Mouse (Mus musculus) kidney, embryonic 15.5 days (tissue): ENCODE data around the gene Iqgap2. TPM values are rescaled to one million over a fixed set of nuclear protein-coding genes. Genes with fewer than 3 reads are reported as not detected.

Experiments
- ATAC-seq: fragments of 200-750 bp; cut with Nextera tagmentation; replicated peaks from 2 replicates; pipeline ENCODE4 v1.8.0; 2017; ENCODE audit warnings: moderate TSS enrichment; ENCODE audit not compliant: low FRiP score
- H3K27ac ChIP-seq: fragments of 300-500 bp; sonication (generic); 2 replicates; pipeline ENCODE4 v1.5.1; 2015; ENCODE audit warnings: mild to moderate bottlenecking, inconsistent platforms
- H3K27me3 ChIP-seq: fragments of 300-500 bp; sonication (generic); 2 replicates; pipeline ENCODE4 v1.6.1; 2015; ENCODE audit warnings: inconsistent platforms
- H3K36me3 ChIP-seq: fragments of 300-500 bp; sonication (generic); 2 replicates; pipeline ENCODE4 v1.6.1; 2015; ENCODE audit warnings: inconsistent platforms
- H3K4me1 ChIP-seq: fragments of 300-500 bp; sonication (generic); 2 replicates; pipeline ENCODE4 v1.6.1; 2015; ENCODE audit warnings: inconsistent platforms
- H3K4me2 ChIP-seq: fragments of 300-500 bp; sonication (generic); 2 replicates; pipeline ENCODE4 v1.6.1; 2015; ENCODE audit warnings: moderate library complexity, mild to moderate bottlenecking, inconsistent platforms
- H3K4me3 ChIP-seq: fragments of 300-500 bp; sonication (generic); replicated peaks from 2 replicates; pipeline ENCODE4 v1.5.1; 2015; ENCODE audit warnings: mild to moderate bottlenecking, inconsistent platforms
- H3K9ac ChIP-seq: fragments of 300-500 bp; sonication (generic); 2 replicates; pipeline ENCODE4 v1.6.1; 2015; ENCODE audit warnings: mild to moderate bottlenecking, inconsistent platforms
- H3K9me3 ChIP-seq: fragments of 300-500 bp; sonication (generic); replicated peaks from 2 replicates; pipeline ENCODE4 v1.6.1; 2016; ENCODE audit warnings: inconsistent platforms
- WGBS: fragments of 180-500 bp; shearing (Covaris S2); methylation state at CpG from one replicate; pipeline ENCODE4 v1.1.7; 2015; ENCODE audit warnings: mixed read lengths; 5-methylcytosine and 5-hydroxymethylcytosine counted together
- polyA plus RNA-seq: library from polyadenylated mRNA; unstranded; fragments of >200 nt; fragmentation: Nextera tagmentation; extraction: Ambion mirVana; gene quantifications from 2 replicates; pipeline ENCODE4 v1.2.1, GENCODE M21; 2015

Gene Iqgap2
- polyA plus RNA-seq, 1 experiment from 2014 or later: 10.1 TPM

DNA sequence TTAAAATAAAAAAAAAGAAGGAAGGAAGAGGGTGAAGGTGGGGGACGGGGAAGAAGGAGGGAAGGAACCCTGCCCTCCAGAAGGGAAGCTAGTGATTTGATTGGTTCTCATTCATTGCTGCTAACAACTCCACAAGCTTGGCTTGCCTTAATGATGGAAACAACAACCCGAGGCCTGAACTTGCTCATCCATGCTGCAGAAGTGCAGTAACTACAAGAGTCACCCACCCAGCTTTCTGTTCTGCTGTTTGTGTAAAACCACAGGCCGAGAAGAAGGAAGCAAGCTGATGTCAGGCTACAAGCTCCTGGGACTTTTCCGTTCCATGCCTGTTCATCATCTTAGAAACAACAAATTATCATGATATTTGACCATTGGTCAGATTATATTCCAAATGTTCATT, 176.4 kb downstream of the Iqgap2 start:
- H3K4me2 ChIP-seq: no peak overlapping the region
- no peak for ATAC-seq
- 73% methylated on average over 4 of the region's 4 CpGs for WGBS

DNA sequence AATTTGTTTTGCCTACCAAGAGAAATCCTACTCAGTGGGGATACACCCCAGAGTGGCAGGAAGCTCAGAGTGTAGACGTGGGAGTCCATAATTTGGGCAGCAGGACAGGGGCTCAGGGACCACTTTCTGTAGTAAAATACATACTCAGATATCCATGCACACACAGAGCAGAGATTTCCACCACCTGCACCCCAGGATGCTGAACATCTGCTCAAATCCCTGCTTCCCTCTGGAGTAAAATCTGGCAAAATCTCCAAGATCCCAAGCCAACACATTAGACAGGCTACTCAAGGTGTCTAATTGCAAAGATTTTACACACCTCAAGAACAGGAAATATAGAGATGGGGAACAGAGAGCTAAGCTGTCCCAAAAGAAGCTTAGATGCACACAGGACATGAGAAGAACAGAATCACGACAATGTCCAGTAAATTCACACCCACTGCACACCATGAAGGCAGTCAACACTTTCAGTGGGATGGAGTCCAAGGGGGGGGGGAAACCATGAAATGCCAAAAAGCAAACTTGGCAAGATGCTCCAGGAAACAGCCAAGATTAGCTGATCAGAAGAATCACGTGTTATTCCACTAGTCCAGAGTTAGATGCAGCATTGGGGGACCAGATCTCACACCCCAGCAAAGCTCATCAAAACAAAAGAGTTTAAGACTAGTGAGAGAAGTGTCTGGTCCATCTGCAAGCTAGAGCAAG, 177.3 kb downstream of the Iqgap2 start:
- Histone ChIP-seq H3K4me3 (no peak overlapping the region), H3K9me3 (no peaks in the 10 kb centered on the region), H3K4me2 (no peak overlapping the region), H3K27ac (no peak overlapping the region), H3K9ac (no peak overlapping the region), H3K27me3 (no peaks in the 10 kb centered on the region), H3K36me3 (no peaks in the 10 kb centered on the region), H3K4me1 (no peaks in the 10 kb centered on the region)
- no peak for ATAC-seq
- 66% methylated on average over 3 of the region's 3 CpGs for WGBS

More for the DNA sequence above, 176.4 kb downstream of the Iqgap2 start:
- H3K9ac ChIP-seq: no peak overlapping the region
- no peaks in the 10 kb centered on the region for H3K9me3 ChIP-seq
- H3K36me3 ChIP-seq: no peaks in the 10 kb centered on the region
- H3K27me3 ChIP-seq: no peaks in the 10 kb centered on the region
- H3K27ac ChIP-seq: no peak overlapping the region
- H3K4me1 ChIP-seq: 0 out of 2 replicates have a peak, but pooled peaks cover 3% of the 10 kb centered on the region
- no peak overlapping the region for H3K4me3 ChIP-seq

DNA sequence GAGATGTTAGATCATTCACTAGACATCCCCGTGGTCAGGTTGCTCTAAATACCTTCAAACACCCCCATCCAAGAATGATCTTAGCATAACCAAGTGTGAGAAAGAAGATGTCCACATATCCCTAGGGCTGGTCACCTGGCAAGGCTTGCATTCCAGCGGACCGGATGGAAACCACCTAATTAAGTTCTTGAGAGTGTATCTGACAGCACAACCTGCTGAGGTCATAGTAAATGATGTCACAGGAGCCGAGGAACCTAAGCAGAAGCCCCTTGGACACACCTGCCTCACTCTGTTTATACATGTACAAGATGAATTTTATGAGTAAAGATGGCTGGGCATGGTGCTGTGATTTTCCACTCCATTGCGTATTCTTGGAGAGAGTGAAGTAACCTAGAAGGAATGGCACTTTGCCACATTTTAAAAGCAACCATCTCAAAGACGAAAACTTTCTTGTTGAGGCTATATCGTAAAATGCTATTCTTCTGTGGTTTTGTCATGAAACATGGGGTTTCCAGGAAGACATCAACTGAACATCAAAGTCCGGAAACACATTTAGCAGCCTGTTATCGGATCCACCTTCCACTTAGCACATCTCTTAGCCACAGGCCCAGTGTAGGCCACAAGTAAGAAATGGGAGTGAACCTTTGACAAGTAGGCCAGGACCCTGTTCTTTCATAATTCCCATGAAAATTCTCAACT, 179.0 kb downstream of the Iqgap2 start:
- 85% methylated on average over 9 of the region's 9 CpGs for WGBS
- Histone ChIP-seq H3K4me3 (no peak overlapping the region), H3K9ac (no peak overlapping the region), H3K36me3 (no peaks in the 10 kb centered on the region), H3K4me1 (no peaks in the 10 kb centered on the region), H3K4me2 (no peak overlapping the region), H3K27me3 (no peaks in the 10 kb centered on the region), H3K9me3 (no peaks in the 10 kb centered on the region), H3K27ac (no peak overlapping the region)
- ATAC-seq: no peak

DNA sequence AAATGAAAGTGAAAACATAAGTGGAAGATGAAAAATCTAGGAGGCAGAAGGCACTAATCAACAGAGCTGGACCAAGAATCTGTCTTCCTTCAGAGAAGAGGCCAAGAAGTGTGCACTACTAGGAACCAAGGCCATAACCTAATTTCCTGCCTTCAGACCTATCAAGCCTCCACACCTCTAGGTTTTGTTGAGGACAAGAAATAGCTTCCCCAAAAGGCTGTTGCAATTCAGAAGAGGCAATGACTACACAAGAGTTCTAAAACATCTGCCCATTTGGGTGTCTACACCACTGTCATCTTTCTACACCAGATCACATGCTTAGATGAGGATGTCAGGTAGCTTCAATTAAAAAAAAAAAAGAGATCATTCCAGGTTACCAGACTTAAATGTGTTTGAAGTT, 179.7 kb downstream of the Iqgap2 start:
- Histone ChIP-seq H3K36me3 (no peaks in the 10 kb centered on the region), H3K4me2 (no peak overlapping the region), H3K9ac (no peak overlapping the region), H3K4me1 (no peaks in the 10 kb centered on the region), H3K27me3 (no peaks in the 10 kb centered on the region), H3K9me3 (no peaks in the 10 kb centered on the region), H3K4me3 (no peak overlapping the region), H3K27ac (no peak overlapping the region)
- no peak for ATAC-seq

DNA sequence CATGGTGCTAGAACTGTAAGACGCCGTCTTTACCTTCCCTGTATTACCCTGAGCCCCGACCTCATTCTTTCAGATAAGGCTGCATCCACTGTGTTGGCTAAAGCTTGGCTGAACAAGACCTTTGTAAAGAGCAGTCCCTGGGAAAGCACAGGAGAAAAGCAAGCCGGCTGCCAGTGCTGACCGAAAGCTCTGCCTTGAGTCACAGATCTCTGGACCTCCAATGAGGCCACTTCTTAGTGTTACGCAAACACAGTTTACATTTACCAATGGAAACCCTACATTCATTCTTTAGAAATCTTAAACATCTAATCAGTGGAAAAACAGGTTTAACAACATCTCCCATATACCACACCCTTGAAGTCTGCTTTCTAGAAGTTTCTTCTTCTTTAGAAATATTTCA, 186.1 kb downstream of the Iqgap2 start:
- WGBS: 86% methylated on average over 6 of the region's 6 CpGs
- no peaks in the 10 kb centered on the region for H3K4me1 ChIP-seq
- H3K9ac ChIP-seq: no peak overlapping the region
- no peak overlapping the region for H3K27ac ChIP-seq
- H3K4me3 ChIP-seq: no peak overlapping the region
- no peak for ATAC-seq
- H3K4me2 ChIP-seq: no peak overlapping the region
- no peaks in the 10 kb centered on the region for H3K36me3 ChIP-seq
- H3K9me3 ChIP-seq: no peaks in the 10 kb centered on the region
- no peaks in the 10 kb centered on the region for H3K27me3 ChIP-seq

DNA sequence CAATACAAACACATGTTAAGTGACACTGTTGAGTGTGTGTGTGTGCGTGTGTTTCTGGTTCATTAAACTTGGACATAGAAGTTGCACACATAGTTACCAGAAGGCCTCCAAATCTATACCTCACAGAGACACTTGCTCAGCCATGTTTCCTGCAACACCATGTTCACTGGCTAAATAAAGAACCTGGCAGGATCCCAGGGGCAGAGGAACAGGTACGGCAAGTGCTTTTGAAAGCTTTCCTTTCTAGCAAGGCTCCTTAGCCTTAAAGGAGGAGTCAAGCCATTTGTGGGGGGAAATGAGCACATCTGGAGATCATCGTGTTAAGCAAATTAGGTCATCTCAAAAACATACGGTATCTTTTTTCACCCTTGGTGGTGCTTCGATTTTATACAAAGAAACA, 188.3 kb downstream of the Iqgap2 start:
- no peaks in the 10 kb centered on the region for H3K9me3 ChIP-seq
- H3K27ac ChIP-seq: no peak overlapping the region
- H3K9ac ChIP-seq: no peak overlapping the region
- no peaks in the 10 kb centered on the region for H3K27me3 ChIP-seq
- no peaks in the 10 kb centered on the region for H3K4me1 ChIP-seq
- 72% methylated on average over 5 of the region's 5 CpGs for WGBS
- no peaks in the 10 kb centered on the region for H3K36me3 ChIP-seq
- no peak overlapping the region for H3K4me2 ChIP-seq
- H3K4me3 ChIP-seq: no peak overlapping the region
- ATAC-seq: no peak

DNA sequence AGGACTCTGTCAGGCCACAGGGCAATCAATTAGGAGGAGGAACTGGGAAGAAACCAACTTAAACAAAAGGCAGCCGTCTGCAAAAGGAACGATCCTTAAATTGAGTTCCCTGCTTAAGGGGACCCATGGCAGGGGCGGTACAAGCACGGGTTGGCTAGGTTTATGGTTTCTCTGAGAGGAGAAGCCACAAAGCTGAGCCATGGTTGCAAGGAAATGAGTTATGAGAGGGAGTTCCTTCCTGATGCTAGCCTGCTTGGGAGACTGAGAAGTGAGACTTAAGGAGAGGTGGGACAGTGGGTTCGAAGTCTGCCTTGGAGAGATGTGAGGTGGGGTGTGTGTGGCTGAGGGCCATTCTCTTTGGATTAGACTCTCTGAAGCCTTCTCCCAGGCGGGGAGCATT, 193.8 kb downstream of the Iqgap2 start:
- H3K4me1 ChIP-seq: no peaks in the 10 kb centered on the region
- 24% methylated on average over 6 of the region's 6 CpGs for WGBS
- no peak overlapping the region for H3K9ac ChIP-seq
- H3K36me3 ChIP-seq: no peaks in the 10 kb centered on the region
- H3K9me3 ChIP-seq: no peaks in the 10 kb centered on the region
- ATAC-seq: no peak
- no peaks in the 10 kb centered on the region for H3K27me3 ChIP-seq
- no peak overlapping the region for H3K4me2 ChIP-seq
- H3K4me3 ChIP-seq: no peak overlapping the region
- no peak overlapping the region for H3K27ac ChIP-seq

DNA sequence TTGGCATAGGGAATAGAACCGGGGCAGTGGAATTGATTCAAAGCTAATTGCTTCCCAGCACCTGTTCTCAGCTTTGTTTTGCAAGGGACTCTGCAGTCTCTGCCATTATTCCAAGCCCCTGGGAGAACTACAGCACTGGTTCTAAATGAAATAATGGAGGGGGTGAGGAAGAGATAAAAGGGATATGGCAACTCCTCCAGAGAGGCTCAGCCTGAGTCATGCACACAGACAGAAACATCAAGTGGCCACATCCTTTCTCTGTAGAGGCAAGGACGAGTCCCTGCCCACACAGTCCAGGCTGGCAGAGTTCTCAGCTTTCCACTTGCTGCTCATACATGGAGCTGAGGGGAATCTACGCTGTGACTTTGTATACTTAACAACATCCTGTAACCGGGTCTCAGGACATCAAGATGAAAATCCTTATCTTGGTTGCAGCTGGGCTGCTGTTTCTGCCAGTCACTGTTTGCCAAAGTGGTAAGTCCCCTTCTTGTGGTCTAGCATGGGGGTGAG, 195.0 kb downstream of the Iqgap2 start, which contains the start of gene F2rl2:
Gene F2rl2, plus strand, starts transcription at position 200 of the 510 bp plus-strand sequence.
- no peaks in the 10 kb centered on the region for H3K4me1 ChIP-seq
- WGBS: 60% methylated on average over 4 of the region's 4 CpGs
- H3K27me3 ChIP-seq: no peaks in the 10 kb centered on the region
- H3K9me3 ChIP-seq: no peaks in the 10 kb centered on the region
- no peak within 1 kb of the TSS for H3K4me3 ChIP-seq
- no peak within 1 kb of the TSS for H3K27ac ChIP-seq
- no peak within 1 kb of the TSS for H3K9ac ChIP-seq
- H3K36me3 ChIP-seq: no peaks in the 10 kb centered on the region
- ATAC-seq: no peak
- no peak within 1 kb of the TSS for H3K4me2 ChIP-seq

DNA sequence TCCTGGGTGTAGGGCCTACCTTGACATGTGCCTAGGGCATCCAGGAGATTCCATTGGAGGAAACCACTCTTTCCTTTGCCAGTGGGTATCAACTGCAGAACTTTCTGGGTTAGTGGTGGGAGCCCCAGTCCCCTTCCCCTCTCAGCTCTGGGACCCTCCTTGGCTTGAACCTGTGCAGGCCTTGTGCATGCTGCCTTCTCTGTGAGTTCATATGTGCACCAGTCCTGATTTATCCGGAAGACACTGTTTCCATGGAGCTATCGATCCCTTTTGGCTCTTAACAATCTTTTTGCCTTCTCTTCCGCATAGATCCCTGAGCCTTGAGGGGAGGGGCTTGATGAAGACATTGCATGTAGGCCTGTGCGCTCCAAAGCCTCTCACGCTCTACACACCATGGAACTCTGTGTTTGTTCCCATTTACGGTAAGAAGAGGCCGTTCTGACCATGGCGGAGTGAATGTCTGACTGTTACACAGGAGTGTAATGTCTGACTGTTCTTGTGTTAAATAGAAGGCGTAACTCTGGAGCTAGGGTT, 195.5 kb downstream of the Iqgap2 start:
- whole genome bisulfite sequencing: 92% methylated on average over 9 of the region's 9 CpGs
- ATAC-seq: no peak
- no peak overlapping the region for H3K9ac ChIP-seq
- H3K27ac ChIP-seq: no peak overlapping the region
- H3K4me1 ChIP-seq: no peaks in the 10 kb centered on the region
- no peak overlapping the region for H3K4me3 ChIP-seq
- H3K36me3 ChIP-seq: no peaks in the 10 kb centered on the region
- no peaks in the 10 kb centered on the region for H3K27me3 ChIP-seq
- H3K9me3 ChIP-seq: no peaks in the 10 kb centered on the region
- H3K4me2 ChIP-seq: no peak overlapping the region

DNA sequence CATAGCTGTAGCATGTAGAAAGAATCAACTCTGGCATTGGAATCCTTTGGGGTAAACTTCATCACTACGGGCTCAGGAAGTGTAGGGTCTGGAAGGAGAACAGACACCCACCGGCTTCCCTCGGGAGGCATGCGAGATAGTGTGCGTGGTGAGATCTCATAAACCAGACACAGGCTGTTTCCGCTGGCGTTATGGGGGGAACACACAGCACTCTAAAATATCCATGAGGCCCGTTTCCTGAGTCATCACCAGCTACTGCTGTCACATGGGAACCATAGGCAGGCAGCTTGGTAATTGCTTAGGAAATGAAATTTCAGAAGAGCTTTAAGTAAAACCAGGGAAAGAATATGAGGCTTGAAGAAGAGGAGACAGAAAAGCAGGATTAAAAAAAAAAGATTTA, 199.5 kb downstream of the Iqgap2 start:
- no peak overlapping the region for H3K9ac ChIP-seq
- no peaks in the 10 kb centered on the region for H3K36me3 ChIP-seq
- no peak overlapping the region for H3K4me2 ChIP-seq
- no peak overlapping the region for H3K27ac ChIP-seq
- H3K27me3 ChIP-seq: no peaks in the 10 kb centered on the region
- no peak for ATAC-seq
- WGBS: 78% methylated on average over 8 of the region's 8 CpGs
- no peaks in the 10 kb centered on the region for H3K9me3 ChIP-seq
- H3K4me1 ChIP-seq: no peaks in the 10 kb centered on the region
- no peak overlapping the region for H3K4me3 ChIP-seq

DNA sequence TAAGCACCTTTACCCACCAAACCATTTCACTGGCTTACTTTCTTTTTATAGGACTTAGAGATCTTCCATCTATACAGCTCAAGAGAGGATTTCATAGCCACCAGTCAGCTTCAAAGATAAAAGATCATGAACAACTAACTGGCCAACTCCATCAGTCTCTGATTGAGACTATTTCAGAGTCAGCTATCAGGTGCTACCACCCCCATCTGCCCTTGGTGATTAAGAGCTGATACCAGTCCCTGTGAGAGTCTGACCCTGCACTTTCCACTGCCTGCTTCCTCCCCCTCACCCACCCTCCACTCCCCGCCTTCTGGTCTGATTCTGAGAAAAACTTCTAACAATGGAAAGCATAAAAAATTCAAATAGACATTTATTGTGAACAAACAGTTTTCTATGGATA, 203.1 kb downstream of the Iqgap2 start:
- no peaks in the 10 kb centered on the region for H3K4me1 ChIP-seq
- no peak overlapping the region for H3K9ac ChIP-seq
- WGBS: 93% methylated on average over 1 of the region's 1 CpGs
- no peak overlapping the region for H3K4me2 ChIP-seq
- H3K27me3 ChIP-seq: no peaks in the 10 kb centered on the region
- H3K9me3 ChIP-seq: no peaks in the 10 kb centered on the region
- no peak for ATAC-seq
- H3K4me3 ChIP-seq: no peak overlapping the region
- H3K27ac ChIP-seq: no peak overlapping the region
- no peaks in the 10 kb centered on the region for H3K36me3 ChIP-seq

DNA sequence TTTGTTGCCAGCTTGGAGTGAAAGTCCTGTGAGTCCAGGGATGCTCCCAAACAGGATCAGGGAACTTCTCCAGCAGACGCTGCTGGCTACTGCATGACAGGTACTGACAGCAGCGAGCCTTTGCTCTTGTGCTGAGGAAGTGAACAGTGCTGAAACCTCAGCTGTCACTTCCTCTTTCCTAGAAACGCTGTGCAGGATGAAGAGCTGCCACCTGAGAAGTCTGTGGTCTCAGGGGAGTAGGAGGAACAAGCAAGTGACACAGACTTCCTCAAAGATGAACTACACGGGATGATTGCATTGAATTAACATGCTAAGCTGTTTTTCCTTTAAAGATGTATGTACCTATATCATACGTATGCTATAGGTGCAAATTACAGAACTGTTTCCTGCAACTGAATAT, 206.0 kb downstream of the Iqgap2 start:
- H3K4me2 ChIP-seq: no peak overlapping the region
- no peak for ATAC-seq
- H3K4me1 ChIP-seq: no peaks in the 10 kb centered on the region
- H3K4me3 ChIP-seq: no peak overlapping the region
- H3K9me3 ChIP-seq: no peaks in the 10 kb centered on the region
- H3K27me3 ChIP-seq: no peaks in the 10 kb centered on the region
- no peak overlapping the region for H3K9ac ChIP-seq
- 63% methylated on average over 5 of the region's 5 CpGs for WGBS
- H3K27ac ChIP-seq: no peak overlapping the region
- no peaks in the 10 kb centered on the region for H3K36me3 ChIP-seq
